Mouse (Mus musculus) right cerebral cortex, postnatal 36 days (tissue): ENCODE measurements around the gene Gm21897.
"Not testable (repeated sequence)": the region's sequence is repeated elsewhere in the genome, so short reads cannot be mapped to it uniquely, and the experiment has no call there.

Experiments used
- DNase-seq, 2 experiments: peaks; one replicate each; pipeline ENCODE4 v3.0.0; 2022; ENCODE audit warnings: low spot score in 2 of 2, mixed read lengths in 1 of 2

The Gm21897 gene

GRCm38 (mm10) chr16:15317158-15317557 lies at the start of gene Gm21897:
Gm21897 (plus strand) TSS chr16:15317458.
- not testable (repeated sequence) for DNase-seq

- no peak for DNase-seq
Measured at GRCm38 (mm10) chr16:15272291-15272690, 45.0 kb upstream of the Gm21897 start.

GRCm38 (mm10) chr16:15277461-15277860 lies 39.8 kb upstream of the Gm21897 start:
- no peak for DNase-seq

- no peak for DNase-seq
Measured at GRCm38 (mm10) chr16:15293041-15293440, 24.2 kb upstream of the Gm21897 start.

- no peak for DNase-seq
Measured at GRCm38 (mm10) chr16:15294289-15294688, 23.0 kb upstream of the Gm21897 start.

- DNase-seq, result no peak
Measured at GRCm38 (mm10) chr16:15294911-15295659, 22.2 kb upstream of the Gm21897 start.

GRCm38 (mm10) chr16:15334526-15334925 lies 17.3 kb downstream of the Gm21897 start:
- no peak for DNase-seq

- DNase-seq, result peak; percentile 13 to 14
Measured at GRCm38 (mm10) chr16:15339051-15339450, 21.8 kb downstream of the Gm21897 start.

- no peak for DNase-seq
Measured at GRCm38 (mm10) chr16:15346045-15346444, 28.8 kb downstream of the Gm21897 start.

GRCm38 (mm10) chr16:15349381-15349780 lies 32.1 kb downstream of the Gm21897 start:
- DNase-seq, result no peak

GRCm38 (mm10) chr16:15351301-15351700 lies 34.0 kb downstream of the Gm21897 start:
- DNase-seq, result no peak

- DNase-seq, result no peak
Measured at GRCm38 (mm10) chr16:15352320-15352719, 35.1 kb downstream of the Gm21897 start.

- DNase-seq, result no peak
Measured at GRCm38 (mm10) chr16:15354901-15355300, 37.6 kb downstream of the Gm21897 start.

GRCm38 (mm10) chr16:15355339-15355738 lies 38.1 kb downstream of the Gm21897 start:
- DNase-seq, result no peak

- DNase-seq, result peak in 1 of 2 experiments; percentile 8
Measured at GRCm38 (mm10) chr16:15357766-15358165, 40.5 kb downstream of the Gm21897 start.

- DNase-seq, result no peak
Measured at GRCm38 (mm10) chr16:15359110-15359782, 42.0 kb downstream of the Gm21897 start.

- no peak for DNase-seq
Measured at GRCm38 (mm10) chr16:15360825-15361224, 43.6 kb downstream of the Gm21897 start.
